Mouse (Mus musculus) R1 (cell line): Measurements from ENCODE around the gene Eif4enif1.
"Not testable (repeated sequence)": the region's sequence is repeated elsewhere in the genome, so short reads cannot be mapped to it uniquely, and the experiment has no call there.

Experiments used
- DNase-seq: peaks from one replicate; pipeline ENCODE4 v3.0.0-alpha.2; 2018; ENCODE audit warnings: low read depth, low spot score

The Eif4enif1 gene

GRCm38 (mm10) chr11:3202231-3202701 is at the start of gene Eif4enif1:
Eif4enif1 (plus strand) TSS chr11:3202392.
- peak; percentile 87 for DNase-seq

GRCm38 (mm10) chr11:3153666-3154397 is 48.4 kb upstream of the Eif4enif1 start:
- DNase-seq, result peak; percentile 65

- not testable (repeated sequence) for DNase-seq
These were observed 45.2 kb upstream of the Eif4enif1 start for GRCm38 (mm10) chr11:3156991-3157390.

GRCm38 (mm10) chr11:3157996-3158395 is 44.2 kb upstream of the Eif4enif1 start:
- peak; percentile 44 for DNase-seq

- DNase-seq, result not testable (repeated sequence)
These were observed 43.4 kb upstream of the Eif4enif1 start for GRCm38 (mm10) chr11:3158800-3159199.

- DNase-seq, result not testable (repeated sequence)
These were observed 40.8 kb upstream of the Eif4enif1 start for GRCm38 (mm10) chr11:3161370-3161769.

- not testable (repeated sequence) for DNase-seq
These were observed 39.8 kb upstream of the Eif4enif1 start for GRCm38 (mm10) chr11:3162236-3162897.

GRCm38 (mm10) chr11:3163122-3163521 is 39.1 kb upstream of the Eif4enif1 start:
- not testable (repeated sequence) for DNase-seq

- DNase-seq, result not testable (repeated sequence)
These were observed 38.5 kb upstream of the Eif4enif1 start for GRCm38 (mm10) chr11:3163661-3164060.

GRCm38 (mm10) chr11:3165210-3165782 is 36.9 kb upstream of the Eif4enif1 start:
- DNase-seq, result peak; percentile 46

- not testable (repeated sequence) for DNase-seq
These were observed 35.9 kb upstream of the Eif4enif1 start for GRCm38 (mm10) chr11:3166321-3166720.

GRCm38 (mm10) chr11:3167129-3167528 is 35.1 kb upstream of the Eif4enif1 start:
- not testable (repeated sequence) for DNase-seq

GRCm38 (mm10) chr11:3167571-3168001 is 34.6 kb upstream of the Eif4enif1 start:
- DNase-seq, result peak; percentile 39

GRCm38 (mm10) chr11:3169042-3169441 is 33.1 kb upstream of the Eif4enif1 start:
- DNase-seq, result not testable (repeated sequence)

- DNase-seq, result not testable (repeated sequence)
These were observed 30.3 kb upstream of the Eif4enif1 start for GRCm38 (mm10) chr11:3171931-3172330.

GRCm38 (mm10) chr11:3172526-3172925 is 29.7 kb upstream of the Eif4enif1 start:
- not testable (repeated sequence) for DNase-seq

- DNase-seq, result peak; percentile 58
These were observed 28.5 kb upstream of the Eif4enif1 start for GRCm38 (mm10) chr11:3173425-3174318.

- DNase-seq, result peak; percentile 36
These were observed 23.0 kb upstream of the Eif4enif1 start for GRCm38 (mm10) chr11:3178968-3179725.

- DNase-seq, result peak; percentile 12
These were observed 22.5 kb upstream of the Eif4enif1 start for GRCm38 (mm10) chr11:3179726-3180092.

GRCm38 (mm10) chr11:3180510-3181160 is 21.6 kb upstream of the Eif4enif1 start:
- DNase-seq, result peak; percentile 6
